Mouse (Mus musculus) gastrocnemius, postnatal 25 days (tissue): ENCODE measurements around the gene Ppp2r5c. TPM values are rescaled to one million over a fixed set of nuclear protein-coding genes. Genes with fewer than 3 reads are reported as not detected.

Experiments
- DNase-seq: peaks from one replicate; pipeline ENCODE4 v3.0.0; 2022
- total RNA-seq, 2 experiments: library from RNA; stranded (reverse); gene quantifications; 1 replicate in 1 of 2; 2 replicates in 1 of 2; pipeline ENCODE4 v1.2.3; 2021

The Ppp2r5c gene
- total RNA-seq, 2 experiments from 2014 or later = 64.0 to 65.0 TPM

- no peak for DNase-seq
Observed at GRCm38 (mm10) chr12:110610713-110611112, 163.8 kb downstream of the Ppp2r5c start.

GRCm38 (mm10) chr12:110630056-110630455 lies 183.1 kb downstream of the Ppp2r5c start:
- DNase-seq = no peak

Other genes with a start within 250 kb of the Ppp2r5c start
- under 1 TPM in 1 of 2 experiments, not detected in 1; 0.21 TPM for gene Dio3, start 168.1 kb upstream of the Ppp2r5c start, total RNA-seq
- gene Dync1h1, start 154.3 kb downstream of the Ppp2r5c start, total RNA-seq = 10 to 100 TPM; 63.4 to 65.5 TPM
- not detected for gene 1700001K19Rik, start 235.5 kb downstream of the Ppp2r5c start, total RNA-seq